Mouse (Mus musculus) embryonic facial prominence, embryonic 15.5 days (tissue): ENCODE measurements around the gene Dock4. TPM values are rescaled to one million over a fixed set of nuclear protein-coding genes. Genes with fewer than 3 reads are reported as not detected.

Experiments used
- ATAC-seq: fragments of 200-750 bp; cut with Nextera tagmentation; 2 replicates; pipeline ENCODE4 v1.8.0; 2017; ENCODE audit warnings: low read depth, moderate TSS enrichment; ENCODE audit not compliant: insufficient number of reproducible peaks, low FRiP score, low TSS enrichment
- H3K27ac ChIP-seq: fragments of 300-500 bp; sonication (generic); replicated peaks from 2 replicates; pipeline ENCODE4 v1.5.1; 2015; ENCODE audit warnings: mild to moderate bottlenecking, inconsistent platforms
- H3K27me3 ChIP-seq: fragments of 300-500 bp; sonication (generic); 2 replicates; pipeline ENCODE4 v1.6.1; 2015; ENCODE audit warnings: inconsistent platforms
- H3K36me3 ChIP-seq: fragments of 300-500 bp; sonication (generic); 2 replicates; pipeline ENCODE4 v1.6.1; 2015; ENCODE audit warnings: mild to moderate bottlenecking, inconsistent platforms
- H3K4me1 ChIP-seq: fragments of 300-500 bp; sonication (generic); 2 replicates; pipeline ENCODE4 v1.6.1; 2015; ENCODE audit warnings: inconsistent platforms
- H3K4me2 ChIP-seq: fragments of 300-500 bp; sonication (generic); replicated peaks from 2 replicates; pipeline ENCODE4 v1.6.1; 2015; ENCODE audit warnings: mild to moderate bottlenecking, inconsistent platforms
- H3K4me3 ChIP-seq: fragments of 300-500 bp; sonication (generic); replicated peaks from 2 replicates; pipeline ENCODE4 v1.5.1; 2015; ENCODE audit warnings: mild to moderate bottlenecking, inconsistent platforms
- H3K9ac ChIP-seq: fragments of 300-500 bp; sonication (generic); 2 replicates; pipeline ENCODE4 v1.6.1; 2015; ENCODE audit warnings: inconsistent platforms
- H3K9me3 ChIP-seq: fragments of 300-500 bp; sonication (generic); replicated peaks from 2 replicates; pipeline ENCODE4 v1.6.1; 2016; ENCODE audit warnings: inconsistent platforms
- WGBS: fragments of 180-500 bp; shearing (Covaris S2); methylation state at CpG from one replicate; pipeline ENCODE4 v1.1.7; 2015; 5-methylcytosine and 5-hydroxymethylcytosine counted together
- polyA plus RNA-seq: library from polyadenylated mRNA; unstranded; fragments of >200 nt; fragmentation: Nextera tagmentation; extraction: Ambion mirVana; gene quantifications from 2 replicates; pipeline ENCODE4 v1.2.1, GENCODE M21; 2015

Dock4 gene
- polyA plus RNA-seq, 1 experiment from 2014 or later: 12.9 TPM

- H3K27me3 ChIP-seq: no peaks in the 10 kb centered on the region
- no peak overlapping the region for H3K4me2 ChIP-seq
- 61% methylated on average over 6 of the region's 6 CpGs for WGBS
- no peak overlapping the region for H3K9ac ChIP-seq
- H3K36me3 ChIP-seq: no peaks in the 10 kb centered on the region
- H3K27ac ChIP-seq: no peak overlapping the region
- no peaks in the 10 kb centered on the region for H3K4me1 ChIP-seq
- H3K4me3 ChIP-seq: no peak overlapping the region
- no peak for ATAC-seq
- no peaks in the 10 kb centered on the region for H3K9me3 ChIP-seq
Observed at GRCm38 (mm10) chr12:40659689-40660088, 213.9 kb downstream of the Dock4 start.

GRCm38 (mm10) chr12:40669460-40669859, 223.7 kb downstream of the Dock4 start:
- no peak overlapping the region for H3K9ac ChIP-seq
- no peak for ATAC-seq
- no peaks in the 10 kb centered on the region for H3K36me3 ChIP-seq
- no peak overlapping the region for H3K4me3 ChIP-seq
- no peaks in the 10 kb centered on the region for H3K9me3 ChIP-seq
- H3K27me3 ChIP-seq: no peaks in the 10 kb centered on the region
- H3K27ac ChIP-seq: no peak overlapping the region
- H3K4me1 ChIP-seq: no peaks in the 10 kb centered on the region
- WGBS: 87% methylated on average over 2 of the region's 2 CpGs
- no peak overlapping the region for H3K4me2 ChIP-seq

GRCm38 (mm10) chr12:40670766-40671165, 225.0 kb downstream of the Dock4 start:
- H3K9ac ChIP-seq: no peak overlapping the region
- no peaks in the 10 kb centered on the region for H3K36me3 ChIP-seq
- no peak overlapping the region for H3K27ac ChIP-seq
- no peak for ATAC-seq
- no peaks in the 10 kb centered on the region for H3K27me3 ChIP-seq
- H3K9me3 ChIP-seq: no peaks in the 10 kb centered on the region
- no peak overlapping the region for H3K4me3 ChIP-seq
- H3K4me1 ChIP-seq: no peaks in the 10 kb centered on the region
- H3K4me2 ChIP-seq: no peak overlapping the region

- no peaks in the 10 kb centered on the region for H3K4me1 ChIP-seq
- no peaks in the 10 kb centered on the region for H3K27me3 ChIP-seq
- no peak overlapping the region for H3K4me2 ChIP-seq
- ATAC-seq: no peak
- H3K4me3 ChIP-seq: no peak overlapping the region
- no peak overlapping the region for H3K27ac ChIP-seq
- WGBS: 75% methylated on average over 4 of the region's 4 CpGs
- no peaks in the 10 kb centered on the region for H3K9me3 ChIP-seq
- no peaks in the 10 kb centered on the region for H3K36me3 ChIP-seq
- H3K9ac ChIP-seq: no peak overlapping the region
Observed at GRCm38 (mm10) chr12:40679713-40680112, 234.0 kb downstream of the Dock4 start.

GRCm38 (mm10) chr12:40680551-40680950, 234.8 kb downstream of the Dock4 start:
- no peaks in the 10 kb centered on the region for H3K27me3 ChIP-seq
- no peak overlapping the region for H3K27ac ChIP-seq
- H3K4me3 ChIP-seq: no peak overlapping the region
- H3K9me3 ChIP-seq: no peaks in the 10 kb centered on the region
- no peak for ATAC-seq
- H3K9ac ChIP-seq: no peak overlapping the region
- no peak overlapping the region for H3K4me2 ChIP-seq
- H3K36me3 ChIP-seq: no peaks in the 10 kb centered on the region
- H3K4me1 ChIP-seq: no peaks in the 10 kb centered on the region
- 84% methylated on average over 1 of the region's 1 CpGs for WGBS

- Histone ChIP-seq H3K27ac (no peak overlapping the region), H3K4me3 (no peak overlapping the region), H3K27me3 (no peaks in the 10 kb centered on the region), H3K4me1 (peaks cover 11% of the 10 kb centered on the region), H3K36me3 (no peaks in the 10 kb centered on the region), H3K4me2 (no peak overlapping the region), H3K9ac (no peak overlapping the region), H3K9me3 (no peaks in the 10 kb centered on the region)
- WGBS: 83% methylated on average over 4 of the region's 4 CpGs
- no peak for ATAC-seq
Observed at GRCm38 (mm10) chr12:40691444-40691843, 245.7 kb downstream of the Dock4 start.

- Histone ChIP-seq H3K27me3 (no peaks in the 10 kb centered on the region), H3K4me3 (no peak overlapping the region), H3K9ac (no peak overlapping the region), H3K36me3 (no peaks in the 10 kb centered on the region), H3K27ac (peak overlapping the region; percentile 51), H3K9me3 (no peaks in the 10 kb centered on the region), H3K4me1 (peaks cover 11% of the 10 kb centered on the region), H3K4me2 (no peak overlapping the region)
- 45% methylated on average over 2 of the region's 2 CpGs for WGBS
- no peak; the same call in 1 of the 2 replicates for ATAC-seq
Observed at GRCm38 (mm10) chr12:40694082-40694721, 248.4 kb downstream of the Dock4 start.

GRCm38 (mm10) chr12:40698330-40698729, 252.6 kb downstream of the Dock4 start:
- no peak for ATAC-seq
- H3K9ac ChIP-seq: no peak overlapping the region
- H3K4me3 ChIP-seq: no peak overlapping the region
- H3K36me3 ChIP-seq: no peaks in the 10 kb centered on the region
- peaks cover 11% of the 10 kb centered on the region for H3K4me1 ChIP-seq
- H3K9me3 ChIP-seq: no peaks in the 10 kb centered on the region
- 92% methylated on average over 4 of the region's 4 CpGs for WGBS
- H3K4me2 ChIP-seq: no peak overlapping the region
- H3K27ac ChIP-seq: no peak overlapping the region
- H3K27me3 ChIP-seq: no peaks in the 10 kb centered on the region

- H3K4me3 ChIP-seq: no peak overlapping the region
- no peak overlapping the region for H3K9ac ChIP-seq
- no peaks in the 10 kb centered on the region for H3K4me1 ChIP-seq
- ATAC-seq: no peak
- H3K27ac ChIP-seq: no peak overlapping the region
- WGBS: 83% methylated on average over 5 of the region's 5 CpGs
- H3K27me3 ChIP-seq: no peaks in the 10 kb centered on the region
- H3K4me2 ChIP-seq: no peak overlapping the region
- H3K9me3 ChIP-seq: no peaks in the 10 kb centered on the region
- H3K36me3 ChIP-seq: no peaks in the 10 kb centered on the region
Observed at GRCm38 (mm10) chr12:40702233-40702792, 256.6 kb downstream of the Dock4 start.

GRCm38 (mm10) chr12:40704296-40704695, 258.5 kb downstream of the Dock4 start:
- no peak overlapping the region for H3K9ac ChIP-seq
- H3K4me2 ChIP-seq: no peak overlapping the region
- no peaks in the 10 kb centered on the region for H3K36me3 ChIP-seq
- no peak overlapping the region for H3K4me3 ChIP-seq
- WGBS: 69% methylated on average over 5 of the region's 5 CpGs
- H3K9me3 ChIP-seq: no peaks in the 10 kb centered on the region
- no peaks in the 10 kb centered on the region for H3K4me1 ChIP-seq
- H3K27ac ChIP-seq: no peak overlapping the region
- ATAC-seq: no peak
- no peaks in the 10 kb centered on the region for H3K27me3 ChIP-seq

GRCm38 (mm10) chr12:40707108-40707507, 261.4 kb downstream of the Dock4 start:
- Histone ChIP-seq H3K27ac (no peak overlapping the region), H3K9ac (no peak overlapping the region), H3K36me3 (no peaks in the 10 kb centered on the region), H3K4me3 (no peak overlapping the region), H3K27me3 (no peaks in the 10 kb centered on the region), H3K4me1 (no peaks in the 10 kb centered on the region), H3K4me2 (no peak overlapping the region), H3K9me3 (no peaks in the 10 kb centered on the region)
- WGBS: 89% methylated on average over 1 of the region's 1 CpGs
- ATAC-seq: no peak

- H3K27me3 ChIP-seq: no peaks in the 10 kb centered on the region
- H3K4me1 ChIP-seq: no peaks in the 10 kb centered on the region
- no peak overlapping the region for H3K4me3 ChIP-seq
- no peaks in the 10 kb centered on the region for H3K9me3 ChIP-seq
- no peak overlapping the region for H3K9ac ChIP-seq
- H3K36me3 ChIP-seq: no peaks in the 10 kb centered on the region
- WGBS: 75% methylated on average over 2 of the region's 2 CpGs
- no peak overlapping the region for H3K27ac ChIP-seq
- no peak for ATAC-seq
- no peak overlapping the region for H3K4me2 ChIP-seq
Observed at GRCm38 (mm10) chr12:40709094-40709493, 263.3 kb downstream of the Dock4 start.
